Mouse (Mus musculus) stomach, embryonic 16.5 days (tissue): Measurements from ENCODE around the gene Plekhg1. TPM values are rescaled to one million over a fixed set of nuclear protein-coding genes. Genes with fewer than 3 reads are reported as not detected.

ENCODE experiments used
- ATAC-seq: fragments of 200-750 bp; cut with Nextera tagmentation; 2 replicates; pipeline ENCODE4 v1.8.0; 2017; ENCODE audit warnings: moderate number of reproducible peaks, moderate TSS enrichment; ENCODE audit not compliant: insufficient read depth, low FRiP score
- H3K27ac ChIP-seq: fragments of 300-500 bp; sonication (generic); 2 replicates; pipeline ENCODE4 v1.5.1; 2014; ENCODE audit warnings: low read length
- H3K27me3 ChIP-seq: fragments of 300-500 bp; sonication (generic); 2 replicates; pipeline ENCODE4 v1.6.1; 2014; ENCODE audit warnings: low read length, control low read depth, mixed read lengths; ENCODE audit not compliant: control insufficient read depth, insufficient read depth
- H3K36me3 ChIP-seq: fragments of 300-500 bp; sonication (generic); 2 replicates; pipeline ENCODE4 v1.6.1; 2014; ENCODE audit warnings: low read length; ENCODE audit not compliant: control insufficient read depth, insufficient read depth
- H3K4me1 ChIP-seq: fragments of 300-500 bp; sonication (generic); 2 replicates; pipeline ENCODE4 v1.6.1; 2014; ENCODE audit warnings: low read length, control low read depth, mixed read lengths; ENCODE audit not compliant: control insufficient read depth, insufficient read depth
- H3K4me2 ChIP-seq: fragments of 300-500 bp; sonication (generic); 2 replicates; pipeline ENCODE4 v1.6.1; 2014; ENCODE audit warnings: low read depth, low read length, mixed read lengths
- H3K4me3 ChIP-seq: fragments of 300-500 bp; sonication (generic); replicated peaks from 2 replicates; pipeline ENCODE4 v1.5.1; 2014; ENCODE audit warnings: mild to moderate bottlenecking, low read length
- H3K9ac ChIP-seq: fragments of 300-500 bp; sonication (generic); 2 replicates; pipeline ENCODE4 v1.6.1; 2014; ENCODE audit warnings: low read length
- H3K9me3 ChIP-seq: fragments of 300-500 bp; sonication (generic); replicated peaks from 2 replicates; pipeline ENCODE4 v1.6.1; 2016; ENCODE audit warnings: low read length, control low read depth; ENCODE audit not compliant: control insufficient read depth
- WGBS: fragments of 180-500 bp; shearing (Covaris S2); extraction: QIAGEN DNeasy Blood & Tissue Kit; methylation state at CpG from one replicate; pipeline ENCODE4 v1.1.7; 2014; 5-methylcytosine and 5-hydroxymethylcytosine counted together
- polyA plus RNA-seq: library from polyadenylated mRNA; unstranded; fragments of >200 nt; fragmentation: Nextera tagmentation; extraction: Ambion mirVana; gene quantifications from 2 replicates; pipeline ENCODE4 v1.2.1, GENCODE M21; 2015

Gene Plekhg1
- 11.7 and 14.0 TPM in 2 replicates for polyA plus RNA-seq

DNA sequence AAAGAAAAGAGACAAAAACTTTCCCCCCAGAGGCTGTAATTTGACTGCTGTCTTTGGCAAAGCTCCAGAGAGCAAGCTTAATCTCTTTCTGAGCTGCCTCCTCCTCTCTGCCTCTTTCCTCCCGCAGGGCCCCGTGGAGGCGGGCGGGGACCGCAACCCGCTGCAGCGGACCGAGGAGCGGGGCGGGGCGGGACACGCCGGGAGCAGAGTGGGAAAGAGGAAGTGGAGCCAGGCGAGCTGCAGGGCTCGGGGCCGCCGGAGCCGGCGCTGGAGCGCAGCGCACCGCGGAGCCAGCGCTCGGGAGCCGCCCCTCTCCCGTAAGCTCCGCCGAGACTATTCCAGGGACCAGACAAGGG lies at the start of gene Plekhg1:
Plekhg1 (plus strand) TSS at position 217 of the 356 bp plus-strand sequence.
- peak within 1 kb of the TSS; percentile 87 for H3K4me2 ChIP-seq
- H3K27me3 ChIP-seq, result no peaks in the 10 kb centered on the region
- no peaks in the 10 kb centered on the region for H3K9me3 ChIP-seq
- H3K4me3 ChIP-seq, result peak within 1 kb of the TSS; percentile 78
- no peaks in the 10 kb centered on the region for H3K36me3 ChIP-seq
- H3K9ac ChIP-seq, result peak within 1 kb of the TSS; percentile 86
- peak; percentile 94 for ATAC-seq
- WGBS, result 0% methylated on average over 29 of the region's 29 CpGs
- H3K4me1 ChIP-seq, result 0 out of 2 replicates have a peak, but pooled peaks cover 4% of the 10 kb centered on the region
- H3K27ac ChIP-seq, result peak within 1 kb of the TSS; percentile 93

DNA sequence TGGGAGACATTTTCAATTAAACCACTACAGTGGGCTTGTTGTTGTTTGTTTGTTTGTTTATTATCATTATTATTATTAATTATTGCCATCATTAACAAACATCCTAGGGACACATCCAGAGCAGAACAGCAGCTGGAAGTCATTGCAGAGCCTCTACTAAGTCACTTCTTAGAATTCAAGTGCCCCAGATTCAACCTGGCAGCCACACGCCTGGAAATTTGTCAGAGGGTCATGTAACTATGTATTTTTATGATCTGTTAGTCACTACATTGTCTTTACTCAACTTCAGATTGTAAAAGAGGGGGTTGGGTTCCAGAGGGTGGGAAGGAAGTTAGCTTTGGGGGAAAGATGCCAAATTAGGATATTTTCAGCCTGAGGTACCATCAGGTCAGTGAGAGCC lies 47.4 kb upstream of the Plekhg1 start:
- H3K9me3 ChIP-seq, result no peaks in the 10 kb centered on the region
- 69% methylated on average over 1 of the region's 1 CpGs for WGBS
- no peak overlapping the region for H3K27ac ChIP-seq
- no peak for ATAC-seq
- H3K36me3 ChIP-seq, result no peaks in the 10 kb centered on the region
- H3K4me1 ChIP-seq, result no peaks in the 10 kb centered on the region
- H3K27me3 ChIP-seq, result no peaks in the 10 kb centered on the region
- H3K4me2 ChIP-seq, result no peak overlapping the region
- no peak overlapping the region for H3K9ac ChIP-seq
- no peak overlapping the region for H3K4me3 ChIP-seq

DNA sequence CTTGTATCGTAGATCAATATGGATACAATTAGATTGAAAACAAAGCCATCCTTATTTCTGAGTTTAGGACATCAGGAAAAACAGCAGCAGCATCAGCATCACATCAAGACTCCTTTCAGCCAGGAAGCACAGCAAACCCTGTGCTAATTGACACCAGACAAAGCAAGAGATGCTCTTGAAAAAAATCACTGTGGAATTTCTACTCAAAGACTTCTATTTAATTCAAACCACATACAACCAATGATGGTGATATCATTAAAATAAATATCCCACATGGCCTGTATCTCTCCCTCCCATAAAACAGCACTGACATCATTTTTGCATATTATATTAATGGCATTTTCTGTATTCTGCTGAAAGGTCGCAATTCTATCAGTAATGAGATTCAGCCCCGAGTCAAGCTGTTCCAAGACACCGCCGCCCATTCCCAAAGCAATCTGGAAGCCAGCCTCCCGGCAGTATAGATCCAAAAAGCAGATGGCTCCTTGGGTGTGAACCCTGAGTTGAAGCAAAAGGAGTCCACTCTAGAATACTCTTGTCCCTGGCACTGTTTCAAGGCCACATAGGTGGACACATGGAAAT lies 46.4 kb upstream of the Plekhg1 start:
- 75% methylated on average over 6 of the region's 6 CpGs for WGBS
- H3K9ac ChIP-seq, result no peak overlapping the region
- H3K36me3 ChIP-seq, result no peaks in the 10 kb centered on the region
- no peak for ATAC-seq
- H3K4me2 ChIP-seq, result no peak overlapping the region
- no peaks in the 10 kb centered on the region for H3K4me1 ChIP-seq
- H3K4me3 ChIP-seq, result no peak overlapping the region
- H3K27ac ChIP-seq, result no peak overlapping the region
- no peaks in the 10 kb centered on the region for H3K27me3 ChIP-seq
- no peaks in the 10 kb centered on the region for H3K9me3 ChIP-seq

DNA sequence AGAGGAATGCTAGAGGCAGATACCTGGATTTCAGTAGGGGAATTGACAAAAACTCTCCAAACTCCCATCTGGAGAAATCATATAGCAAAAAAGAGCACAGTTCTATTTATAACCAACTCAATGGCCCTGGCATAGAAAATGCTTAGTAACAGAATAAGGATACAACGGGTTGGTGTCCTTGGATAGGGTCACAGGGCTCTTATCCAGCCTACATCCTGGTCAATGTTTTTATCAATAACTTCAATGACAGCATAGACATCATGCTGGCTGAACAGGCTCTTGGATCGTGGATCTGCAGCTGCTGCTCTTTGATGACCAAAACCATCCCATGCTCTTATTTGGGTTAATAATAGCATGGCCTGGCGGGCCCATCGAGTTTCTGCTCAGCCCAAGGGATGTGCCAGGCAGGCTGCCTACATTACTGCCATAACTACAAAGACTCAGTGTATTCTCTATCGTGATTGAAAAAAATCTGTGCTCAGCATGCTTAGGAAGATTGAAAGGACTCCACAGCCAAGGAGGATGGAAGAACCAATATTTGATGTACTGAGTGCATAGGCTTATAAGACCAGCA lies 44.7 kb upstream of the Plekhg1 start:
- H3K4me1 ChIP-seq, result peaks cover 3% of the 10 kb centered on the region; the same call in 1 of the 2 replicates
- H3K27ac ChIP-seq, result no peak overlapping the region
- H3K9ac ChIP-seq, result no peak overlapping the region
- no peaks in the 10 kb centered on the region for H3K36me3 ChIP-seq
- no peaks in the 10 kb centered on the region for H3K9me3 ChIP-seq
- H3K4me3 ChIP-seq, result no peak overlapping the region
- H3K27me3 ChIP-seq, result no peaks in the 10 kb centered on the region
- no peak overlapping the region for H3K4me2 ChIP-seq
- 76% methylated on average over 5 of the region's 5 CpGs for WGBS
- ATAC-seq, result no peak

DNA sequence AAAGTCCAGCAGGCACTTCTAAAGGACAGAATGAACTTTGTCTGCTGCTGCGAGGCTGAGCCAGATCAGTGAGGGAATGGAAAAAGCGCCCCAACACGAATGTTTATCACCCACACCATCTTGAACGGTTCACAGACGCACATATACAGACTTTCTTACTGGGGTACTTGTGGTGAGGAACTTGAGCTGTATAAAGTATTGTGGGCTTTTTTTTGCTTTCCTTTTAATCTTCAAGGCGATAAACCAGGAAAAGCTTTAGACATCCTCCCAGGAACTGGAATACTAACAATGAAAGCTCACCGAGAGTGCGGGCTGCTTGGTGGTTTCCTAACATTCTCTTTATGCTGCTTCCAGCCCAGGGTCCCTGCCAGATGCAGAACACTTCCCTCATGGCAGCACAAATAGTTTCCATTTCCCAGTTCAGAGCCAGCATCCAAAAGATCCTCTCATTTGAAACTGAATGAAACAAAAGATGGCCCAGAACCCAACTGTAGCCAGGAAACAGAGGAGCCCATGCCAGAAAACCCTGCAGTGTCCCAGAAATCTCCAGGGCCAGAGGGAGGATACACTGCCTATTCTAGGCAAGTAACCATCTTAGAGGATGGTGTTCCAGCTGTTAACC lies 43.3 kb upstream of the Plekhg1 start:
- peak overlapping the region; percentile 64 for H3K27ac ChIP-seq
- no peak for ATAC-seq
- no peaks in the 10 kb centered on the region for H3K9me3 ChIP-seq
- no peak overlapping the region for H3K9ac ChIP-seq
- H3K27me3 ChIP-seq, result no peaks in the 10 kb centered on the region
- H3K36me3 ChIP-seq, result no peaks in the 10 kb centered on the region
- H3K4me1 ChIP-seq, result peaks cover 4% of the 10 kb centered on the region; the same call in 1 of the 2 replicates
- H3K4me2 ChIP-seq, result peak overlapping the region; percentile 33
- 25% methylated on average over 8 of the region's 8 CpGs for whole genome bisulfite sequencing
- H3K4me3 ChIP-seq, result no peak overlapping the region

DNA sequence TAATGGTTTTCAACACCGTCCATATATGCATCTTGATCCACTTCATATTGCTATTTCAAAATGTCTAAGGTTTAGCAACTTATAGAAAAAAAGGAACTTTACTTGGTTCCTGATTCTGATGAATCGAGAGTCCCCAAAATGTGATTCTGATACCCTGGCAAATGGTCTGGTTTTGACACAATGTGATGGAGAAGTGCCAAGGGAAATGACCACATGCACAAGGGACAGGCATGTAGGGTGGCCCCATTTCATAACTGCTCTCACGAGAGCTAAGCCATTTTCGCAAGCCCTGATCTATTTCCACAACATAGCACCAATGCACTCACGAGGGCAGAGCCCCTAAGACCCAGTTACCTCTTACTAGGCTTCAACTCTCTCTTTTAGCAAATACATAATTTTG lies 42.7 kb upstream of the Plekhg1 start:
- Histone ChIP-seq H3K9me3 (no peaks in the 10 kb centered on the region), H3K4me1 (peaks cover 4% of the 10 kb centered on the region; the same call in 1 of the 2 replicates), H3K4me2 (no peak overlapping the region), H3K4me3 (no peak overlapping the region), H3K9ac (no peak overlapping the region), H3K27me3 (no peaks in the 10 kb centered on the region), H3K36me3 (no peaks in the 10 kb centered on the region), H3K27ac (no peak overlapping the region)
- 85% methylated on average over 5 of the region's 5 CpGs for WGBS
- ATAC-seq, result no peak

DNA sequence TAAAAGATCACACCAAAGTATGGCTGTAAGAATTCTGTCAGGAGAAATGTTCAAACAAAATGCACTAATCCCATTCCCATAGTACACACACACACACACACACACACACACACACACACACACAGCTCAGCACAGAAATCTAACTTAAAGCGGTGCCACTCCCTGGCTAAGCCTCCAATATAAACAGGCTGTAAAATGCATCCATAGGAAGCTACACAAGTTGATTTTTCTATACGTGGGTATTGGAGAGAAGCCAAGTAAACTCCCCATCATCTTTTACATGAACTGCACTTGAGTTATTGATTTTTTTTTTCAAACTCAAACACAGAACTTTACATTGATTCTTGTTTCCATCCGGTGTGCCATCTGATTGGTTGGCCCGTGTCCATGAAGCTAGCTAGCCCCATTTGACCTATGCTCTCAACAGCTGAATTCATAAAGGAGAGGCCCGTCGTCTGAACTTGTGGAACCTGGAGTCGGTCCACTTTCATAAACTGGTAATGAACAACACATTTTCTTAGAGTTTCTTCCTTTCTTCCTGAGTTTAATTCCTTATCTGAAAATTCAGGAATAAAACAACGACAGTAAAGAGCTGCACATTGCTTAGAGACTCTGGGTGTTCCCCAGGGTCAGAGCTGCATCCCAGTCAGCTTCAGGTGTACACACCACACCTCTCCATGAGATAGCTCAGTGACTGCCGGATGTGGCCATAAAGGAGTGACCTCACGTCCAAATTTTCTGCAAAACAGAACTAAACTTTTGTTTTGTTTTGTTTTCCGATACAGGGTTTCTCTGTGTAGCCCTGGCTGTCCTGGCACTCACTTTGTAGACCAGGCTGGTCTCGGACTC lies 39.7 kb upstream of the Plekhg1 start:
- peaks cover 4% of the 10 kb centered on the region; the same call in 1 of the 2 replicates for H3K4me1 ChIP-seq
- H3K4me3 ChIP-seq, result no peak overlapping the region
- H3K27ac ChIP-seq, result no peak overlapping the region
- no peaks in the 10 kb centered on the region for H3K27me3 ChIP-seq
- H3K9ac ChIP-seq, result no peak overlapping the region
- ATAC-seq, result peak; percentile 68; the same call in 1 of the 2 replicates
- no peaks in the 10 kb centered on the region for H3K36me3 ChIP-seq
- H3K4me2 ChIP-seq, result no peak overlapping the region
- WGBS, result 37% methylated on average over 12 of the region's 12 CpGs
- H3K9me3 ChIP-seq, result no peaks in the 10 kb centered on the region

DNA sequence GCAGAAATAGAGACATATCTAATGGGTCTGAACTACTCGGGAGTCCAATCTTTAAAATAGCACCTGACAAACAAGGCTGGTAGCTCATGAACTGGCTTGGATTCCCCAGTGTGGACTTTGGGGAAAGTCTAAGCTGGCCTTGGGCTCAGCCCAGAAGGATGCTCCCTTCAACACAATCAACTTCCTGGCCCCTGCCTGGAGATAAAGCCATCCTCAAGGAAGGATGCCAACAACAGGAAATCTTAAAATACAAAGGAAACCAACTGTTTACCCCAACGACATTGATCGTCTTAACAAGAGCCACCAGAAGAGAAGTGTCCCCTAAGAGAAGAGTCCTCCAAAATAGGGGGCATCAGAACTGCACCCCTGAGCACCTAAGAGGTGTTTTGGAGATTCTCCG lies 38.3 kb upstream of the Plekhg1 start:
- no peaks in the 10 kb centered on the region for H3K9me3 ChIP-seq
- no peak overlapping the region for H3K27ac ChIP-seq
- H3K36me3 ChIP-seq, result no peaks in the 10 kb centered on the region
- H3K4me2 ChIP-seq, result no peak overlapping the region
- peaks cover 4% of the 10 kb centered on the region; the same call in 1 of the 2 replicates for H3K4me1 ChIP-seq
- H3K9ac ChIP-seq, result no peak overlapping the region
- WGBS, result 83% methylated on average over 4 of the region's 4 CpGs
- no peak for ATAC-seq
- H3K4me3 ChIP-seq, result no peak overlapping the region
- no peaks in the 10 kb centered on the region for H3K27me3 ChIP-seq

DNA sequence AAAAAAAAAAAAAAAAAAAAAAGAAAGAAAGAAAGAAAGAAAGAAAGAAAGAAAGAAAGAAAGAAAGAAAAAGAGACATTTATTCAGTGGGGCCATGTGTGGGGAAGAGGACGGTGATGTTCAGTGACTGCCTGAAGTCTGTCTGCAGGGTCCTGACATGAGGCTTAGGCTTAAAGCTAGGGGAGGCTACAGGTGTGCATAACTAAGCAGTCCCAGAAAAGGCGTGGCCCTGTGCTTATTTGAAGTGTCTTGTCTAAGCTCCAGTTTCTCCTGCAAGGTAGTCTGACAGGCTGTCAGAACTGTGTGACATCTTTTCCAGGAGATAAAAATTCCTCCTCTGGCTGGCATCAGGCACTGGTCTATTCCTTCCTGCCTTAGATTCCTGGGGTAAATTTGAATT lies 37.6 kb upstream of the Plekhg1 start:
- Histone ChIP-seq H3K4me3 (no peak overlapping the region), H3K27ac (no peak overlapping the region), H3K4me1 (peaks cover 4% of the 10 kb centered on the region; the same call in 1 of the 2 replicates), H3K9ac (no peak overlapping the region), H3K4me2 (no peak overlapping the region), H3K27me3 (no peaks in the 10 kb centered on the region), H3K36me3 (no peaks in the 10 kb centered on the region), H3K9me3 (no peaks in the 10 kb centered on the region)
- WGBS, result 63% methylated on average over 2 of the region's 2 CpGs
- ATAC-seq, result no peak
